Mouse (Mus musculus) heart, adult 10 weeks (tissue): ENCODE measurements around the gene Ssxa1. TPM values are rescaled to one million over a fixed set of nuclear protein-coding genes. Genes with fewer than 3 reads are reported as not detected.

Experiments used
- polyA plus RNA-seq: library from polyadenylated mRNA; stranded (reverse); fragments of 350-450 nt; fragmentation: Illumina TruSeq; extraction: RNeasy Lipid Tissue Mini Kit (QIAGEN cat#74804); gene quantifications from one replicate; pipeline ENCODE4 v1.2.3, GENCODE M21; 2014; ENCODE audit warnings: low read depth, low replicate concordance

The Ssxa1 gene
- polyA plus RNA-seq = not detected

GRCm38 (mm10) chrX:21115520-21115919 is at the start of gene Ssxa1:
Gene Ssxa1 (plus strand): TSS chrX:21115820.

DNA sequence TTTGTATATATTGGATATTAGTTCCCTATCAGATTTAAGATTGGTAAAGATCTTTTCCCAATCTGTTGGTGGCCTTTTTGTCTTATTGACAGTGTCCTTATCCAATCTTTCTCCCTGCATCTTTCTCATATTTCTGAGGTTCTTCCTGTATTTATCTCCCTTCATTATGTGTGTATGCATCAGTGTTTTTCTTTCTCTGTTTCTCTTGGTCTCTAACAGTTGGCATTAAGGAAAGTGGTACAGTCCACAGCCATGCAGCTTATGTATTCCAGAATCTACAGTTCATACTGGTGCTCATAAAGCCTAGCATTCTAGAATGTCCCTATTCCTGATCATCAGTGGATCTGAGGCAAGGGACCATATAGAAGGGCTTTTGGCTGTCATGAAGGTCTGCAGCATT is 47.5 kb upstream of the Ssxa1 start, which contains the start of gene Spaca5:
Spaca5 (plus strand) TSS at position 301 of the 400 bp plus-strand sequence.

DNA sequence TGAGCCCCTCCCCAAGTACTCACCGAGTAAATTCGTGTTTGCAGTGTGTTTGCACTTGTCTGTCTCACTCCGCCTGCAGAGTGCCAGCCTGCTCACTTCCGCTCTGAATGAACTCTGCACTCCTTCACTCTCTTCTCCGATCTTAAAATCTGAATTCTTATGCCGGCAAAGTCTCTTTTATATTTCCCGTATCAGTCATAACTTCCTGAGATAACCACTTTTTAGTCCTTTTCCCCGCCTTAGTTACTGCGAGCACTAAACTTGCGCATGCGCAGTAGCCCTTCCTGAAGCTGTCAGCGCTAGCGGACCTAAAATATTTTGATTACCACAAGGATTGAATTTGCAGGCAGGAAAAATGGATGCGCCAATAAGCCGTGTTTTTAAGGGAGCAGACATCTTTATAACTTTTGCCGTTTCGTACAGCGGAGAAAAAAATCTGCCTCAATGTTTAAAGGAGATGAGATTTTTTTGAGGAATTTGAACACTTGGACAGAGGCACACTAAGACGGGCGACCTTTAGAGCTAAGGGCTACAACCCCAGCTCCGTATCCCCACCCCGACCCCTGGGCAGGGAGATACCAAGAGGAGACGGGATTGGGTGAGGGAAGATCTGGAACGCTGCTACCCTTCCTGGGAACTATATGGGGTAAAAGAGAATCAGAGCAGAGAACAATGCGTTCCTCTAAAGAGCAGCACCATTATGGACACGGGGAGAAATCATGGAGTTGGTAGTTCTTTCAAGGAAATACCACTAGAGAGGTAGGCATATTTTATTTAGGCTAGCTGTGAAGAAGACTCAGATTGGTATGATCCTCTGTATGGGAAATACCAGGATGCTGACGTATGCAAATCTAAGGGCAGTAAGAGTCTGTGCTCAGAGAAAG is 26.4 kb upstream of the Ssxa1 start, which contains the start of gene Zfp300:
Zfp300 (minus strand) TSS at position 545 of the 884 bp plus-strand sequence.

Other genes starting within 250 kb of the Ssxa1 start
- gene Timp1, start 245.7 kb upstream of the Ssxa1 start, polyA plus RNA-seq = 8.4 TPM
- 0.13 TPM for gene Syn1, start 194.8 kb upstream of the Ssxa1 start, polyA plus RNA-seq
- 12.5 TPM for gene Cfp, start 184.3 kb upstream of the Ssxa1 start, polyA plus RNA-seq
- gene Elk1, start 165.2 kb upstream of the Ssxa1 start, polyA plus RNA-seq = 11.5 TPM
- 65.0 TPM for gene Uxt, start 153.8 kb upstream of the Ssxa1 start, polyA plus RNA-seq
- 5.2 TPM for gene Zfp182, start 53.5 kb upstream of the Ssxa1 start, polyA plus RNA-seq
- gene Spaca5, start 47.4 kb upstream of the Ssxa1 start, polyA plus RNA-seq = not detected
- 0.18 TPM for gene Zfp300, start 26.3 kb upstream of the Ssxa1 start, polyA plus RNA-seq
- gene Gm21876, start 59.8 kb downstream of the Ssxa1 start, polyA plus RNA-seq = not detected